Mouse (Mus musculus): Measurements from ENCODE around the gene Dusp16.
A peak's percentile ranks its signal among the peaks of the same experiment; 100 is the strongest.
"Not testable (repeated sequence)": the region's sequence is repeated elsewhere in the genome, so short reads cannot be mapped to it uniquely, and the experiment has no call there.

Dusp16 gene

GRCm38 (mm10) chr6:134700451-134701210 lies 91.8 kb downstream of the Dusp16 start:
- peak; percentile 23 to 62 for DNase-seq (ENCODE audit: low spot score in 2 of 2)

- no peak for DNase-seq (ENCODE audit: low spot score in 2 of 2)
Measured at GRCm38 (mm10) chr6:134698243-134698642, 94.2 kb downstream of the Dusp16 start.

GRCm38 (mm10) chr6:134696554-134696953 lies 95.9 kb downstream of the Dusp16 start:
- DNase-seq (ENCODE audit: low spot score in 2 of 2): no peak

GRCm38 (mm10) chr6:134696146-134696545 lies 96.3 kb downstream of the Dusp16 start:
- DNase-seq (ENCODE audit: low spot score in 2 of 2): peak; percentile 35 to 83

GRCm38 (mm10) chr6:134695625-134696024 lies 96.8 kb downstream of the Dusp16 start:
- DNase-seq (ENCODE audit: low spot score in 2 of 2): no peak

GRCm38 (mm10) chr6:134694988-134695387 lies 97.4 kb downstream of the Dusp16 start:
- no peak for DNase-seq (ENCODE audit: low spot score in 2 of 2)

GRCm38 (mm10) chr6:134694498-134694897 lies 97.9 kb downstream of the Dusp16 start:
- no peak for DNase-seq (ENCODE audit: low spot score in 2 of 2)

GRCm38 (mm10) chr6:134685515-134685914 lies 106.9 kb downstream of the Dusp16 start:
- DNase-seq (ENCODE audit: low spot score in 2 of 2): no peak

- DNase-seq (ENCODE audit: low spot score in 2 of 2): no peak
Measured at GRCm38 (mm10) chr6:134685040-134685439, 107.4 kb downstream of the Dusp16 start.

- DNase-seq (ENCODE audit: low spot score in 2 of 2): no peak
Measured at GRCm38 (mm10) chr6:134684354-134684915, 108.0 kb downstream of the Dusp16 start.

GRCm38 (mm10) chr6:134679330-134679729 lies 113.1 kb downstream of the Dusp16 start:
- DNase-seq (ENCODE audit: low spot score in 2 of 2): not testable (repeated sequence)

- DNase-seq (ENCODE audit: low spot score in 2 of 2): no peak
Measured at GRCm38 (mm10) chr6:134678037-134678436, 114.4 kb downstream of the Dusp16 start.

GRCm38 (mm10) chr6:134677504-134677903 lies 114.9 kb downstream of the Dusp16 start:
- no peak for DNase-seq (ENCODE audit: low spot score in 2 of 2)

GRCm38 (mm10) chr6:134673712-134674111 lies 118.7 kb downstream of the Dusp16 start:
- DNase-seq (ENCODE audit: low spot score in 2 of 2): not testable (repeated sequence)

GRCm38 (mm10) chr6:134670881-134671411 lies 121.5 kb downstream of the Dusp16 start:
- DNase-seq (ENCODE audit: low spot score in 2 of 2): no peak

- DNase-seq (ENCODE audit: low spot score in 2 of 2): no peak
Measured at GRCm38 (mm10) chr6:134669179-134669865, 123.1 kb downstream of the Dusp16 start.

GRCm38 (mm10) chr6:134668519-134668918 lies 123.9 kb downstream of the Dusp16 start:
- DNase-seq (ENCODE audit: low spot score in 2 of 2): no peak

- no peak for DNase-seq (ENCODE audit: low spot score in 2 of 2)
Measured at GRCm38 (mm10) chr6:134665817-134666216, 126.6 kb downstream of the Dusp16 start.

All from urinary bladder, postnatal 36 days (tissue).